Mouse (Mus musculus) kidney, adult 2 months (tissue): Measurements from ENCODE around the gene Rab6b.

Experiments
- CTCF ChIP-seq: fragments of 200-500 bp; conservative IDR thresholded peaks from 2 replicates; pipeline ENCODE4 v1.5.1; 2011; ENCODE audit warnings: low read depth, mild to moderate bottlenecking, control low read depth, low read length, moderate library complexity, mixed read lengths; ENCODE audit not compliant: insufficient read depth, insufficient read length
- POLR2A ChIP-seq: fragments of 200-500 bp; IDR thresholded peaks from one replicate; pipeline ENCODE4 v1.6.1; 2011; ENCODE audit warnings: low read depth, low read length, control low read depth

- no peak for TF ChIP-seq CTCF
- TF ChIP-seq POLR2A, result no peak
Measured at GRCm38 (mm10) chr9:103139481-103139880, 27.9 kb downstream of the Rab6b start.
